Mouse (Mus musculus) stomach, embryonic 14.5 days (tissue): Measurements from ENCODE around the gene Cx3cl1. TPM values are rescaled to one million over a fixed set of nuclear protein-coding genes. Genes with fewer than 3 reads are reported as not detected.

ENCODE experiments used
- ATAC-seq: fragments of 200-750 bp; cut with Nextera tagmentation; 2 replicates; pipeline ENCODE4 v1.8.0; 2017; ENCODE audit warnings: low read depth, moderate TSS enrichment; ENCODE audit not compliant: insufficient number of reproducible peaks, insufficient read depth, low FRiP score
- H3K27ac ChIP-seq: fragments of 300-500 bp; sonication (generic); 2 replicates; pipeline ENCODE4 v1.5.1; 2014; ENCODE audit warnings: mild to moderate bottlenecking, low read length, moderate library complexity, mixed read lengths
- H3K27me3 ChIP-seq: fragments of 300-500 bp; sonication (generic); 2 replicates; pipeline ENCODE4 v1.6.1; 2014; ENCODE audit warnings: low read length, control low read depth, mixed read lengths; ENCODE audit not compliant: control insufficient read depth, insufficient read depth
- H3K36me3 ChIP-seq: fragments of 300-500 bp; sonication (generic); 2 replicates; pipeline ENCODE4 v1.6.1; 2014; ENCODE audit warnings: mild to moderate bottlenecking, control low read depth, low read length, moderate library complexity, mixed read lengths; ENCODE audit not compliant: control insufficient read depth, insufficient read depth
- H3K4me1 ChIP-seq: fragments of 300-500 bp; sonication (generic); 2 replicates; pipeline ENCODE4 v1.6.1; 2014; ENCODE audit warnings: low read length, control low read depth, mixed read lengths; ENCODE audit not compliant: control insufficient read depth, insufficient read depth
- H3K4me2 ChIP-seq: fragments of 300-500 bp; sonication (generic); replicated peaks from 2 replicates; pipeline ENCODE4 v1.6.1; 2014; ENCODE audit warnings: low read depth, low read length, control low read depth
- H3K4me3 ChIP-seq: fragments of 300-500 bp; sonication (generic); 2 replicates; pipeline ENCODE4 v1.5.1; 2014; ENCODE audit warnings: low read depth, low read length, control low read depth
- H3K9ac ChIP-seq: fragments of 300-500 bp; sonication (generic); replicated peaks from 2 replicates; pipeline ENCODE4 v1.6.1; 2014; ENCODE audit warnings: low read depth, mild to moderate bottlenecking, control low read depth, low read length, moderate library complexity, mixed read lengths
- H3K9me3 ChIP-seq: fragments of 300-500 bp; sonication (generic); 2 replicates; pipeline ENCODE4 v1.6.1; 2016; ENCODE audit warnings: low read depth, low read length, control low read depth; ENCODE audit not compliant: control insufficient read depth
- WGBS: fragments of 180-500 bp; shearing (Covaris S2); extraction: QIAGEN DNeasy Blood & Tissue Kit; methylation state at CpG from one replicate; pipeline ENCODE4 v1.1.7; 2014; 5-methylcytosine and 5-hydroxymethylcytosine counted together
- polyA plus RNA-seq: library from polyadenylated mRNA; unstranded; fragments of >200 nt; fragmentation: Nextera tagmentation; extraction: Ambion mirVana; gene quantifications from 2 replicates; pipeline ENCODE4 v1.2.1, GENCODE M21; 2014

Cx3cl1 gene
- polyA plus RNA-seq, 1 experiment from 2014 or later: 7.4 TPM

- WGBS: 70% methylated on average over 5 of the region's 5 CpGs
- no peak overlapping the region for H3K4me2 ChIP-seq
These were observed 39.0 kb downstream of the Cx3cl1 start for GRCm38 (mm10) chr8:94810855-94811254.

GRCm38 (mm10) chr8:94811654-94812053 lies 39.8 kb downstream of the Cx3cl1 start:
- WGBS: 59% methylated on average over 6 of the region's 6 CpGs
- Histone ChIP-seq H3K9me3 (no peaks in the 10 kb centered on the region), H3K9ac (no peak overlapping the region), H3K36me3 (no peaks in the 10 kb centered on the region), H3K4me2 (no peak overlapping the region), H3K27me3 (no peaks in the 10 kb centered on the region), H3K4me3 (no peak overlapping the region), H3K4me1 (0 out of 2 replicates have a peak, but pooled peaks cover 3% of the 10 kb centered on the region), H3K27ac (no peak overlapping the region)
- ATAC-seq: no peak

More at GRCm38 (mm10) chr8:94810855-94811254, 39.0 kb downstream of the Cx3cl1 start:
- Histone ChIP-seq H3K27me3 (no peaks in the 10 kb centered on the region), H3K9me3 (no peaks in the 10 kb centered on the region), H3K27ac (no peak overlapping the region), H3K36me3 (no peaks in the 10 kb centered on the region), H3K4me1 (0 out of 2 replicates have a peak, but pooled peaks cover 3% of the 10 kb centered on the region), H3K9ac (no peak overlapping the region), H3K4me3 (no peak overlapping the region)
- ATAC-seq: no peak

GRCm38 (mm10) chr8:94812645-94813098 lies 40.9 kb downstream of the Cx3cl1 start:
- Histone ChIP-seq H3K9ac (no peak overlapping the region), H3K4me3 (no peak overlapping the region), H3K36me3 (no peaks in the 10 kb centered on the region), H3K4me1 (0 out of 2 replicates have a peak, but pooled peaks cover 3% of the 10 kb centered on the region), H3K27me3 (no peaks in the 10 kb centered on the region), H3K27ac (no peak overlapping the region), H3K9me3 (no peaks in the 10 kb centered on the region), H3K4me2 (no peak overlapping the region; the same call in 1 of the 2 replicates)
- WGBS: 31% methylated on average over 6 of the region's 6 CpGs
- ATAC-seq: no peak

- H3K36me3 ChIP-seq: no peaks in the 10 kb centered on the region
- H3K4me2 ChIP-seq: no peak overlapping the region
- 0% methylated on average over 1 of the region's 1 CpGs for WGBS
- H3K27me3 ChIP-seq: no peaks in the 10 kb centered on the region
- no peak overlapping the region for H3K4me3 ChIP-seq
- H3K9ac ChIP-seq: no peak overlapping the region
- no peak for ATAC-seq
- no peaks in the 10 kb centered on the region for H3K9me3 ChIP-seq
- H3K27ac ChIP-seq: no peak overlapping the region
- 0 out of 2 replicates have a peak, but pooled peaks cover 3% of the 10 kb centered on the region for H3K4me1 ChIP-seq
These were observed 42.7 kb downstream of the Cx3cl1 start for GRCm38 (mm10) chr8:94814556-94814955.

- WGBS: 87% methylated on average over 11 of the region's 11 CpGs
- Histone ChIP-seq H3K36me3 (peaks cover 8% of the 10 kb centered on the region; the same call in 1 of the 2 replicates), H3K4me2 (no peak overlapping the region), H3K27ac (no peak overlapping the region), H3K4me1 (no peaks in the 10 kb centered on the region), H3K27me3 (no peaks in the 10 kb centered on the region), H3K9me3 (no peaks in the 10 kb centered on the region), H3K4me3 (no peak overlapping the region), H3K9ac (no peak overlapping the region)
- ATAC-seq: no peak
These were observed 46.1 kb downstream of the Cx3cl1 start for GRCm38 (mm10) chr8:94817933-94818332.

GRCm38 (mm10) chr8:94819671-94820179 lies 47.9 kb downstream of the Cx3cl1 start:
- H3K9ac ChIP-seq: no peak overlapping the region
- H3K4me2 ChIP-seq: no peak overlapping the region
- H3K36me3 ChIP-seq: peaks cover 24% of the 10 kb centered on the region
- H3K9me3 ChIP-seq: no peaks in the 10 kb centered on the region
- WGBS: 71% methylated on average over 6 of the region's 6 CpGs
- H3K27ac ChIP-seq: no peak overlapping the region
- no peaks in the 10 kb centered on the region for H3K4me1 ChIP-seq
- H3K27me3 ChIP-seq: no peaks in the 10 kb centered on the region
- no peak overlapping the region for H3K4me3 ChIP-seq
- no peak for ATAC-seq

- no peaks in the 10 kb centered on the region for H3K9me3 ChIP-seq
- no peak overlapping the region for H3K4me3 ChIP-seq
- no peaks in the 10 kb centered on the region for H3K27me3 ChIP-seq
- no peak for ATAC-seq
- H3K4me1 ChIP-seq: no peaks in the 10 kb centered on the region
- peaks cover 31% of the 10 kb centered on the region for H3K36me3 ChIP-seq
- WGBS: 80% methylated on average over 7 of the region's 7 CpGs
- H3K27ac ChIP-seq: no peak overlapping the region
- no peak overlapping the region for H3K4me2 ChIP-seq
- H3K9ac ChIP-seq: no peak overlapping the region
These were observed 48.7 kb downstream of the Cx3cl1 start for GRCm38 (mm10) chr8:94820553-94820952.

GRCm38 (mm10) chr8:94821381-94821780 lies 49.6 kb downstream of the Cx3cl1 start:
- Histone ChIP-seq H3K36me3 (peaks cover 39% of the 10 kb centered on the region), H3K4me1 (no peaks in the 10 kb centered on the region), H3K4me2 (no peak overlapping the region), H3K4me3 (no peak overlapping the region), H3K27me3 (no peaks in the 10 kb centered on the region), H3K9ac (no peak overlapping the region), H3K27ac (no peak overlapping the region), H3K9me3 (no peaks in the 10 kb centered on the region)
- 100% methylated on average over 2 of the region's 2 CpGs for WGBS
- no peak for ATAC-seq
